Mouse (Mus musculus) mouse trophoblast stem cell (cell line): ENCODE measurements around the gene Rpl21.
"Not testable (repeated sequence)": the region's sequence is repeated elsewhere in the genome, so short reads cannot be mapped to it uniquely, and the experiment has no call there.

Experiments used
- in situ Hi-C, 2 experiments: fragments of 300-500 bp; cut with MseI, MboI; formaldehyde crosslinking; loops; 2 replicates in 1 of 2; 3 replicates in 1 of 2; pipeline ENCODE4 v1.15.1; 2025

Rpl21 gene

DNA sequence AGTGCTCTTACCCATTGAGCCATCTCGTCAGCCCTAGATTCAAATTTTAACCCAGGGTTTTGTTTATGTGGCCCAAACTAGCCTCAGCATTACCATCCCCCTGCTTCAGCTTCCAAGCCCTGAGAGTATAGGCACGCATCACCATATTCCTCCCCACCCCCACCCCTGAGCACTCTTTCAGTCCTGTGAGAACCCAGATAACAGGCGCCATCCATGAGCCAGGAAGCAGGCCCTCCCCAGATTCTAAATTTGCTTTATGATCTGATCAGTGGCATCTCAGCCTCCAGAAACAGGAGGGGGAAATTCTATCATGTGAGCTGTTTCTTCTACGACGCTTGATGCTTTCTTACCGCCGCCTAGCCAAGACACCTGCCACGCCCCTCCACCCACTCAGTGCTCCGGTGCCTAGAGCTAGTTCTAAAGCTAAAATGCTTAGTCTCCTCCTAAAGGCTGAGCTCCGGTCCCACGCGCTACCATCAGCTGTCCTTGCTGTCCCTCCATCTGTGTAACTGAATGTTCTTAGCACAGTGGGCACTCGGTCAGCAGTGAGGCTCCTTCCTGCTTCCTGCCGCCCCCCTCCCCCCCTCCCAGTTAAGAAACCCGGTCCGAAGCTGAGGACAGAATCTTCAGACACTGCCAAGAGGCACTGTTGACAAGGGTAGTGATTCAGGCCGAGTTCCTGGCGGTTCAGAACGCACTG is 34.7 kb downstream of the Rpl21 start:
- in situ Hi-C loops = no loop called here

DNA sequence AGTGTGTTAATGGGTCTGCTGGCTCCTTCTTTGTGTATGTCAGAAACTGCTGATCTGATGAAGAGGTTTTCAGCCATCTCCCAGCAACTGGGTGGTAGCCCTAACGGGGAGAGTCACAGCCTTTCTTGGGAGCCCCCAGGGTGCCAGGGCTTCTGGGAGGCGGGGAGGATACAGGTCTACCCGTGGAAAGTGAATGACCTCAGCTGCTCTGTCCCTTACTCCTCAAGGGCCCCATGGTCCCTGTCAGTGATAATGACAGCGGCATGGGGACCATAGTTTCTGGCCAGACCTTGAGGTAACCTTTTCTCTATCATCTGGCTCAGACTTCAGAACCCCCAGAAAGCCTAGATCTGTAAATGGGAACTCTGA is 35.2 kb downstream of the Rpl21 start:
- in situ Hi-C loops = no loop called here

DNA sequence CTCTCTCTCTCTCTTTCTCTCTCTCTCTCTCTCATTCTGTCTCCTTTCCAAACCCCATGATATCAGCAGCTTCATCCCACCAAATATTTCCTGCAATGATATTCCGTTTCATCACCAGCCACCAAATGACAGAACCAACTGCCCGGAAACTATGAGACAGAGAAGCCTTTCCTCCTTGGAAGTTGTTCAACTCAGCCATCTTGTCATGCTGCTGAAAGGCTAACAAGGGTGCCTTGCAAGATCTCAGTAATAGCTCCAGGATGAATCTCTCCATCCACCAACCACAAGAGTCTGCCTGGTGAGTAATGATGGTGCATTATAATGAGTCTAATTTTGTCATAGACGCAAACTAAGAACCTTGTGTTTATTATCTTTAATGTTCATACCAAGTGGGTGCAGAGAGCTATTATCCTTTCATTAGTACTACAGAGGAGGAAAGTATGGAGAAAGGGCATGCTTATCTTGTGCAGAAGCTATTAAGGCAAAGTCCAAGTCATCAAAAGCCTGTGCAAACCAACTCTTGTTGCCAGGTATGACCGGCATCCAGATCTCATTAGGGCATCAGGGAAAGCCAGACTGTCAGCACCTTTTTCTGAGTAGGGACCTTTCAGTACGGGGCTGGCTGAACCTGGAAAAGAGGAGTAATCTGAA is 40.4 kb downstream of the Rpl21 start:
- in situ Hi-C loops = no loop called here

DNA sequence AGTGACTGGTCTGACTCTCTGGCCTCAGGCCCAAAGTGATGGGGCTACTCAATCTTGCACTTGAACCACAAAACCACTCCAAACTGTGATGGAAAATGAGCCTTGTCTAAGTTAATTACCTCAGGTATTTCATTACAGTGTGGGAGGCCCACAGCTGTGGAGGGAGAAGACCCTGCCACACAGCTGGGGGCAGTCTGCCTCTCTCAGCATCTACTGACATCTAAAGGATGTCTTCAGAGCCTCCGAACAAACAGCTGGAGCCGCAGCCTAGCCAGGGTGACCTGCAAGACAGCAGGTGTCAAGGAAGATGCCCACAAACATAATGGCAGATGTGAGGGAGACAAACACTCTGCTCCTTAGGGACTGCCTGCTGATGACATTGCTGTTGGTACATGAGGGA is 43.3 kb downstream of the Rpl21 start:
- in situ Hi-C loops = no loop called here

DNA sequence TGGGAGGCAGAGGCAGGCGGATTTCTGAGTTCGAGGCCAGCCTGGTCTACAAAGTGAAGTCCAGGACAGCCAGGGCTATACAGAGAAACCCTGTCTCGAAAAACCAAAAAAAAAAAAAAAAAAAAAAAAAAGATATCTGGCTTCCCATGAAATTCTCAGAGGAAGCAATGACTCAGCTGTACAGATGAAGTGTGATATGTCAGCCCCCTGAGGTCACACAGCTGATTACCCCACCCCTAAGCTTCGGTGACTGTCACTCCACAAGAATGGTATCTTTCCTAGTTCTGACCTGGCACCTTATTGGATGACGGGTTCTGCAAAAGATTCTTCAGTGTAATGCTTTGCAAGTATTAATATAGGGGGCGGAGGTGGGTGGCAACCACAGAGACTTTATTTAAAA is 45.2 kb downstream of the Rpl21 start:
- in situ Hi-C loops = not testable (repeated sequence)

DNA sequence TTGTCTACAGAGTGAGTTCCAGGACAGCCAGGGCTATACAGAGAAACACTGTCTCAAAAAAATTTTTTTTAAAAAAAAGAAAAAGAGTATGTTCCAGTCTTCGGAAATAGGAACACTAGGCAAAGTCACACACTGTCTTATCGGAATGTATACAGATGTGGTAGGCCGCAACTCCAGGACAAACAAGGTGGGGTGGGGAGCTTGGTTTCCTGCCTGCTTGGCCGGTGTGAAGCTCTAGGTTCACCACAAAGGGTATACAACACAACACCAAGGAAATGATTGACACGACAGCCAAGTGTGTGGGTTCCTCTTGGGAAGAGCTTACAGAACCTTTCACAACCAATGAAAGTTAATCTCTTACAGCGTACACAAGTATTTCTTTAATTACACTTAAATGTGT is 49.6 kb downstream of the Rpl21 start:
- in situ Hi-C loops = no loop called here

DNA sequence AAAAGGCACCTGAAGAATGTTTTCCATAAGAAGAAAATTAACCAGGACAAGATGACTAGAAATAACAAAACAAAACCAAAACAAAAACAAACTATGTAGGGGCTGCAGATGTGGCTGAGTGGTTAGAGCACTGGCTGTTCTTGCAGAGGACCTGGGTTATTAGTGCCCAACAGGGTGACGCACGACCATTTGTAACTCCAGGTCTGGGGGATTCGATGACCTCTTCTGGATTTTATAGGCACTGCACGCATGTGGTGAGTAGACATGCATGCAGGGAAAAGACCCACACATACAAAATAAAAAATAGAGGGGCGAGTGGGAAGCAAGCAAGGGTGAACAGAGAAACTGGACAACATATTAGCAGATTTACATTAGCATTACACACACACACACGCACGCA is 50.4 kb downstream of the Rpl21 start:
- in situ Hi-C loops = no loop called here

DNA sequence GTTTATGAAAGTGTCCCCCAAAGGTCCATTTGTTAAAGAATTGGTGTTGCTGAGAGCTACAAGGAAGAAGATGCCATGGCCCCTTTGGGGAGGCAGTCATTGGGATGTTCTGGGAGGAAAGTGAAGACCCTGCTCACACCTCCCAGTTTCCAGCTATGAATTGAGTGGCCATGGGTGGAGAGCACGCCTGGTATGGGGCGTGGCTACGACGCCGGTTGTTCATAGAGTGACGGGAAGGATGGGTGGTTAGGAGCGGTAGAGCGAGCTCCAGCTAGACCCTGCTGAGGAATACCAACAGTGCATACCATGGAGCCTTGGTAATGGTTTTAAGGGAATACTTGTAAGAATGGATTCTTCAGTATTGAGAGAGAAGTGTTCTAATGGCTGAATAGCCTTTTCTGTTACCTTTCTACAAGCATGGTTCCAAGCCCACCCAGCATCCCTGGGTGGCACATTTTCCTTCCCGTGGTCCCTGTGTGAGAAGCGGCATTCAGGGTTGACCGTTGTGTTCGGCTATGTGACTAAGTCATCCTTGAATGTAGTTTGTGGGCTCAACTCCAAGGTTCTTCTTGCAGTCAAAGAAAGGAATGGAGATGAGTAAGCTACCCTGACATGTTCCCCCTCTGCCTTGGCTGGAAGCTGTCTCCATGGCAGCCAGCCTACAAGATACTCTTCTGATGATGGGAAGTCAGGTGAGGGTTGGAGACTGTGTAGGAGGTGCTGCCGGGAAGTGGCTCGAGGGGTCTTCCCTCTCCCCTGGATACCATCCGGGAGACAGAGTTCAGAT is 51.0 kb downstream of the Rpl21 start:
- in situ Hi-C loops = no loop called here
